Mouse (Mus musculus) large intestine, adult 2 months (tissue): ENCODE data around the gene Wdr13. TPM values are rescaled to one million over a fixed set of nuclear protein-coding genes. Genes with fewer than 3 reads are reported as not detected.
A peak's percentile ranks its signal among the peaks of the same experiment; 100 is the strongest.

Experiments
- DNase-seq: peaks from one replicate; pipeline ENCODE4 v3.0.0-alpha.2; 2012; ENCODE audit warnings: low read depth, low spot score
- WGBS: fragments of 180-500 bp; shearing (Covaris S2); methylation state at CpG from one replicate; pipeline ENCODE4 v1.1.7; 2018; 5-methylcytosine and 5-hydroxymethylcytosine counted together
- polyA plus RNA-seq: library from polyadenylated mRNA; depleted of rRNA; stranded (reverse); fragments of >200 nt; gene quantifications from 2 replicates; pipeline ENCODE4 v1.2.3, GENCODE M21; 2012; rRNA removed

Wdr13 gene
- polyA plus RNA-seq: 38.4 and 74.3 TPM in 2 replicates

DNA sequence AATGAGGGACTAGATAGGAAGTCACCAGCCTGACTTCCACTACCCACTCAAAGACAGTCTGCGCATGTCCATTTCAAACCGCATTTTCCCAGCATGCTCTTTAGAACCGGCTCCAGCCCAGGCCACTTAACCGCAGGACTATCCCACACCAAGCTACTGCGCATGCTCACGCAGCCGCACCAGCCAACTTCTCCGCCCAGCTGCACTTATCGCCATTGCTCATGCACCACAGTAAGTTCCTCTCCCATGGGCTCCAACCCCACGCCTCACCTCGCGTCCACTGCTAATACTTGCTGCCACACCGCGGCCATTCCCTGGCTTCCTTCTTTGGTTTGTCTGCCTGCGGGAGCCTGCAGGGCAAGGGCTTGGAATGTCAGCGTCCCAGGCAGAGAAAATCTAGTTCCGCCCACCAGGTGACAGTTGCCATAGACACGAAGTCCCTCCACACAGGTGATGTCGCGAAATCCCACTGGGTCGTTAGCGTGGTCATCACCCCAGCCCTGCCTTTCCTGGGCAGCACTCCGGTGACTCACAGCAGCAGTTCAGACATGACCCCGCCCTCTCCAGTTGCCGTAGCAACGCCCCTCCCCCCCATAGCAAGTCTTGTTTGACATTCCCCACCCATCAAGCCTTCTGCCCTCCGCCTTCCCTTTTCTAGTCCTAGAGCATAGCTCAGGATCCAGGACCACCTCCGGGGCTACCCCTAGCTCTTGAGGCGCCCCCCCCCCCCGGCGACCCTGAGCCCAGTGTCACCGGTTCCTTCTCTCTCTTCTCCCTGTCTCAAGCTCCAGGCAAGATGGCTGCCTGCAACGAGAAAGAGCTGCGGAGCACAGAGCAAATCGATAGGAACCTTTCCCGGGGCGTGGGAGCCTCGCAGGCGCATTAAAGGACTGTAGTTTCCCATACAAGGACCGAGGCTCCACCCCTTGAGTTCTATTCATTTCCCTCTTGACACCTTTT lies at the start of gene Wdr13:
Gene Wdr13 (minus strand): TSS at position 876 of the 960 bp plus-strand sequence.
- WGBS: 24% methylated on average over 38 of the region's 40 CpGs
- peak; percentile 53 for DNase-seq

DNA sequence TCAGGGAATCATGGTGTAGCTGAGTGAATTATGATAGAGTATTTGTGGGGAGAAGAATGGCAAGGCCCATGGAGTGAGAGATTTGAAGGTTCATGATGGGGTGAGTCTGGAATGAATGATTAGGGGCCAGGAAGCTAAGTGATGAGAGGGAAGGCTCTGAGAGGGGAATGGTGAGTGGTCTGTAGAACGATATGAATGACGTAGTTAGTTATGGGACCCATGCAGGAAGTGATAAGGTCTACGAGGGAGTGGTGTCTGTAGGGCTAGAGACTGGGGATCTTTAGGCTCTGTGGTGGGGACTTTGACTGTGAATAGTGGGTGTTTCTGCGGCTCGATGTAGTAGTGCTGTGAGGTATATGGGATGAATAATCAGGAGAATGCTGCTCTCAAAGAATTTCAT lies 47.0 kb upstream of the Wdr13 start:
- DNase-seq: no peak
- WGBS: 85% methylated on average over 5 of the region's 5 CpGs

DNA sequence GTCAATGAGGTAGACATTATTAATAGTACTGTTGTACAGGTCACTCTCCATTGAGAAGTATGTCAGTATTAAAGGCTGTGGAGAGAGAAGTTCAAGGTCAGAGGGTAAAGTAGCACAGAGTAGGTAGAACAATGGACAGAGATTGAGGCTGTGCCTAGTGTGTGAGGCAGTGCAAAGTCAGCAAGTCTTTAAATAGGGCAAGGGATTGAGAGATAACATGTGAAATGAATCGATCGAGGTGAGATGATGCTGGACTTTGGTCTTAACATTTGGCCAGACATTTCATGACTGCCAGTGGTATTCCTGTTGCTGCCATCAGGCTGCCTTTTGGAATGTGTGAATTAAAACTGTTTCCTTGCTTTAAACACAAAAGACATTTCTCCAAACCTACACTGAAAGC lies 46.2 kb upstream of the Wdr13 start:
- DNase-seq: no peak
- 91% methylated on average over 2 of the region's 2 CpGs for WGBS

DNA sequence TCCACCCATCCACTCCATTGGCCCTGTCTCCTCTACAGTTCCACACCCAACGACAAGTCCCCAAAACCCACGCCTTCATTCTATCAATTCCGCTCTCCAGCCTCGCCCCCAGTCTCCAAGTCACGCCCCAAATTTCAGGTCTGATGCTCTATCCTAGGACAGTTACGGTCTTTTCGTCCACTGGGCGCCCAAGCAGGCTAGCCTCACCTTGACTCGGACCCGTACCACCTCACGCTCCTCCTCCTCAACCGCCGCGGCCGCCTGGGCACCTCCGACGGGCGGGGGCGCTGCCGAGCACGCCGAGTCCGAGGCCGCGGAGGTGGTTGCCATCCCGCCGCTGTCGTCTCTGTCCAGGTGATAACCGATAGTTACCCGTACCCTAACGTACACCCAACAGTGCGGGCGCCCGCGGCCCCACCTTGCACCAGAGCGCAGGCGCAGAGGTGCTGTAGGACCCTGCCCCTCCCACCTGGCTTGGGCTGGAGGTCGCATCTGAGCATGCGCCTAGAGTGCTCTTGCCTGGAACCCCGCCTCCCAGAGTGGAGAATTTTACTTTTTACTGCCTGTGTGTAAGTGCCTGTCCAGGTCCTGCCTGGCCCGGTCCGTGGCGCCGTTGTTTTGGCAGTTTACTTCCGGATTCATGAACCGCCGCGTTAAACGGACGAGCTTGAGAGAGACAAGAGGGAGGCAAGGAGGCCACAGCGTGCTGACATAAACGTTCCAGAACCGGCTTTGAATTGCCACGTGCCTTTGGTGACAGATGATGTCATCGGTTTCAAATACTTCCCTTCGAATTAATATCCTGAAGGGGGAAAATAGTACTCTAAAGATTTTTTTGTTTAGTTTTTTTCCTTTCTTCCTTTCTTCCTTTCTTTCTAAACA lies 43.1 kb upstream of the Wdr13 start, which contains the start of gene Tbc1d25:
Gene Tbc1d25 (minus strand): TSS at position 678 of the 882 bp plus-strand sequence.
- 16% methylated on average over 56 of the region's 56 CpGs for WGBS
- DNase-seq: peak; percentile 60

DNA sequence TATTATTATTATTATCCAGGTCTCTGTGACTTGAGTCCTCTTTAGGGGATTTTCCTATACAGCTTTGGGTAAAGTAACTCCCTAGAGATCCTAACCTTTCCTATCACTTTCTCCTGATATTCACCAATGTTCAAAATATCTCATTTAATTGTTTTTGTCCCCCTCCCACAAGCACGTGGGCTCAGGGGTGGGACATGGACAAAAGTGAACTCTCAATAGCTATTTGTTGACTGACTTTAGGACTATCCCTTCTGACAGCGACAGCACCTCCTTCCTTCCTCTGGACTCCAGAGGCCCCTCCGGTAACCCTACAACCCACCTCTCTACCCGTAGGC lies 42.4 kb upstream of the Wdr13 start:
- WGBS: 14% methylated on average over 4 of the region's 4 CpGs
- DNase-seq: no peak

DNA sequence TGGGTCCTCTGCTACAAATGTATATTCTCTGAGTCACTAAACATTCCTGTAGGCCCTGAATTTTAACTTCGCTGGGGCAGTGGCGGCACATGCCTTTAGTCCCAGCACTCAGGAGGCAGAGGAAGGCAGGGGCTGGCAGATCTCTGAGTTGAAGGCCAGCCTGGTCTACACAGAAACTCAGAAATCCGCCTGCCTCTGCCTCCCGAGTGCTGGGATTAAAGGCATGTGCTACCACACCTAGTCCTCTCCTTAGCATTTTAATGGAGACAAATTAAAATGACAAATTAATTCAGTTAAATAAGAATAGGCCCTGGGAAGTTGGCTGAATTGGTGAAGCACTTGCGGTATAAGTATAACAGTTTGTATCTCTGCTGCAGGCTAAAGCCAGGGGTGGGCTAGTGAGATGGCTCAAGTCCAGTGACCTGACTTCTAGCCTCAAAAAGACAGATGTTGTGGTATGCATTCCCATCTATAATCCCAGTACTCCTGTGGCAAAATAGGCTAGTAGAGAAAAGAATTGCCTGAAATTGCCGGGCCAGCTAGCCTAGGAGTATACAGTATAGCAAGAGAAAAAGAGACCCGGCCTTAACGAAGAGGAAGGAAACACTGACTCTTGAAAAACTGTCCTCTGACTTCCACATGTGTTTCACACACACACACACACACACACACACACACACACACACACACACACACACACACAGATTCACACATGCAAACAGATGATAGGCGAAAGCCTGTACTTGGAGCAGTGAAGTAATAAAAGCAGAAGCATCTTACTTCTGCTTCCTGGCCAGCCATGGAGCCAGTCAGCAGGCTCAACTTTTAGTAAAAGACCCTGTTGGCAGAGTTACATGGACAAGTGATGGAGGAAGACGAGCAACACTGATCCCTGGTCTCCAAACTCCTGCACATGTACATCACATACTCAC lies 35.3 kb upstream of the Wdr13 start:
- DNase-seq: no peak
- 92% methylated on average over 10 of the region's 10 CpGs for WGBS

DNA sequence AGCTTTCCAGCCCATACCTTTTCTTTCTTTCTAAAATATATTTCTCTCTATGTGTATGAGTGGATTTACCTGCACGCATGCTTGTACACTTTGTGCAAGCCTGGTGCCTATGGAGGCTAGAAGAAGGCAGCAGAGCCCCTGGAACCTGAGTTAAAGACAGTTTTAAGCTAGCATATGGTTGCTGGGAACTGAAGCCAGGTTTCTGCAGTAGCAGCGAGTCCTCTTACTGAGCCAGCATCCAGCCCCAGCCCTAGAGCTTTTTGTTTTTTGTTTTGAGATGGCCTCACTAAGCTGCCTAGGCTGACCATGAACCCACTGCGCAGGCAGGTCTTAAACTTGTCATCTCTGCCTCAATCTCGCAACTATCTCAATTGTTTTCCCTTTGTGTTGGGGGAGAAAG lies 31.8 kb upstream of the Wdr13 start:
- DNase-seq: no peak
- WGBS: 89% methylated on average over 4 of the region's 4 CpGs

DNA sequence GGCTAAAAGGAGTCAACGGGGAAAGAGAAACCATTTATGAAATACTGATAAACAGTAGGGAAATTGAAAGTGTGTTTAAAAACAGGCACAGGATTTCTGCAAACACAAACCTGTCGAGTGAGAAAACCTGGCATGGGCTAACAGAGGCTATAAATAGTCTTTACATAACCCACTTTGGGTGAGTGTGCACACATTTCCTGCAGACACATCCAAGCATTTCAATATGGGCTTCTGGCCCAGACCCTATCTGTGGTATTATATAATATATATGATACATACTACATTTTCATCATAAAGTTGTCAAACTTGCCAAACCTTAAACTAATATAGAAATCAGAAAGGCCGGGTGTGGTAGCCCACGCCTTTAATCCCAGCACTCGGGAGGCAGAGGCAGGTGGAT lies 30.4 kb upstream of the Wdr13 start:
- no peak for DNase-seq
- 33% methylated on average over 5 of the region's 5 CpGs for WGBS

DNA sequence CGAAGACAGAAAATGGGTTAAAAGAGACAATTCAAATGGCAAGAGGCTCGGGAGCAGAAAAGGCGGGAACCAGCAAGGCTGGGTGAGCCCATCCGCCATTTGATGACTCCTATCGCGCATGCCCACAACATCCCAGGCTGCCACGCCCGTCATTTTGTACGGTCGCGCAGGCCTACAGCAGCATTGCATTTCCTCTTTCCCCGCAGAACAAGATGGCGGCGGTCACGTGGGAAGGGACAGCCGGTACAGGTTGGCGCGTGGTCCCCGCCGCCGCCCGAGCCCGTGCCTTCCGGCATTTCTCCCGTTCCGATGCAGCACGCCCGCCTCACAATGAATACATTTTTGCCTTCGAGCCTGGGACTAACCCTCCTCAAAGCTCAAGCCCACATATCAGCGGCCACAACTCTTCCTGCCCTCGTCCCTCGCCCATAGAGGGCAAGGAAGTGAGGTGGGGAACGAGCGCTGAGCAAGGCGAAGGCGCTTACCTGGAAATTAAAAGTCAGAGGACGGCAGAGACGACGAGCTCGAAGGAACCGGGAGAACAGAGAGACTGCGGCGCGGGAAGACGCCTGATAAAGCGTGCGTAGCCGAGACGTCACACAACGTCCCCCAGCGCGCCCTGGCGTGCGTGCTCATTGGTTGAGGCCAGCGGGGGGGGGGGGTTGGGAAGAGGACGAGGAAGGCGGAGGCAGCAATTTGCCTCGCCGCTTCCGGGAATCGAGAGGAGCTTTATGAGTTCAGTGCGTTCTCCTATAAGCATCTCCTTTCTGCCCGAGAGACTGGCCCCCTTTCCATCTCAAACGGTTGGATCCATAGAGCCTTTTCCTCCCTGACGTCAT lies 12.7 kb upstream of the Wdr13 start, which contains the start of gene Rbm3:
Gene Rbm3 (minus strand): TSS at position 728 of the 839 bp plus-strand sequence.
- 18% methylated on average over 55 of the region's 65 CpGs for WGBS
- DNase-seq: no peak

DNA sequence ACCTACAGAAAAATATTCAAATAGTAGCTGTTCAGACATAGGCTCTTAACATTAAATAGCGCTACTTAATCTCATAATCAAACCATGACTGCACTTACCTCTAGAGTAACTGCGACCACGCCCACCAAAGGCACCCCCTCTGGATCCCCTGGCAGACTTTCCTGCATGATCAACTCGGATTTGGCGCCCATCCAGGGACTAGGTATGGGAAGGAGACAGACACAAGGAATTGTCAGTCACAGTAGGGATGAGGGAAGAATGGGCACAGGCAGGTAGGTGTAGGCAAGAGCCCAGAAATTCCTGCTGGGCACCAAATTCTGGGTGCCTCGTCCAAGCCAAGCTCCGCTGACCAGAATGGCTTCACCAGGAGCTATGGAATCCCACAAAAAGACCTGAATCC lies 11.1 kb upstream of the Wdr13 start:
- DNase-seq: no peak
- 55% methylated on average over 7 of the region's 7 CpGs for WGBS

DNA sequence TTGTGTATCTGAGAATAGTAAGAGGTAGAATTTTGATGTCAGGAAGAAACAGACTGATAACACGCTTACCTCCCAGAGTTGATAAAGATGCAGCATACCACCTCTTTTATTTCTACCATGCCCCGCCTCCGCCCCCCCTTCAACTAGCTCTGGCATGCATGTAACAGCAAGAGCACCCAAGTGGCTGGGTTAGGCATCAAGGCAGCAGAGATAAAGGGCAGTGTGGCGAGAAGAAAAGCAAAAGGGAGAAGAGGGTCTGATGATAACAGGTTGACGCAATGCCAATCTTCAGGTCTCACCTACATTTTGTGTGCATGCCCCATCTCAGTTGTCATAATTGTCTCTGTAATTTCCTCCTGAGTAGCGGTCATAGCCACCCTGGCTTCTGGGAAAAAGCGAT lies 10.3 kb upstream of the Wdr13 start:
- DNase-seq: no peak

DNA sequence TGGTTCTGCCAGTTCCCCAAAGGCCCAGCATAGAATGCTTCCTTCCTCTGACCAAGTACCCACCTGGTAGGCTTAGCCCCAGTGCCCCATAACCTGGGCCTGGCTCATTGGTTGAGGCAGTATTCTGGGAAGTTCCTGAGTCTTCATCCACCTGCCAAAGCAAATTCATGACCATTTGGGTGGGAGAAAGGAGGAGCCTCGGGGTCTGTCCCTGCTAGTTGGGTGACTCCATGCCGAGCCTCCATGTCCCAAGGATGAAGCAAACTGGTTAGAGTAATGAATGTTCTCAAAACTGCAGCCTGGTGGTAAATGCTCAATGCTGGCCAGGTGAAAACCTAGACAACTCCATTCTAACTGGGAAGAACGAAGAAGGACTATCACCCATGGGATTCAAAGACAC lies 8.4 kb upstream of the Wdr13 start:
- DNase-seq: no peak
- WGBS: 66% methylated on average over 3 of the region's 3 CpGs

More for the DNA sequence above, 10.3 kb upstream of the Wdr13 start:
- 86% methylated on average over 7 of the region's 7 CpGs for WGBS

DNA sequence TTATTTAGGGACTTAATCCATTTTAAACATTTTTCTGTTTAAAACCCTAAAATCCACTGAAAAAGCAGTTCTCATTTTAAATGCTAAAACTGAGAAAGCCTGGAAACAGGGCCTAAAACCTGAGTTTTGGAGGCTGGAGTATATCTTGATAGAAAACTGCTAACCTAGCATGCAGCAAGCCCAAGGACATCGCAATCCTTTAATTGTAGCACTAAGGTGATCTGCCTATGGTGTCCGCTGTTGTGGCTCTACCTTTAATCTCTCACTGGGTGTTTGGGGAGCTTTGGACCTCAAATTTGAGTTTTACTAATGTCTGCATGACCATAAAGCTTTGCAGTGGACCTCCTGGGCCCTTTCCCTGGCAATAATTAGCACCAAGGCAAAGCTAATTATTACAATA lies 7.8 kb upstream of the Wdr13 start:
- 96% methylated on average over 2 of the region's 2 CpGs for WGBS
- no peak for DNase-seq

DNA sequence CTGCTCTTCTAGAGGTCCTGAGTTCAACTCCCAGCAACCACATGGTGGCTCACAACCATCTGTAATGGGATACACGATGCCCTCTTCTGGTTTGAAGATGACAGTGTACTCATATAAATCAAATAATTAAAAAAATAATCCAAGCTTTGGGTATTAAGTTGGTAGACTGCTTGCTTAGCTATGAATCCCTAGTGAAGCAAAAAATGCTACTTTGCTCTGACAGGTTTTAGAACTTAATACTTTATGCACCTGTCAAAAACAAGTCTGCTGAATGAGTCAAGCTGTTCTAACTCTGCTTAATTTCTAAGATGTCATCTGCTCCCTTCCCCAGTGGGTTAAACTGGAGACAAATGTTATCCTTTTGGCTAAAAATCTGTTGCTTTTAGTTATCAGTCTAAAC lies 6.8 kb upstream of the Wdr13 start:
- no peak for DNase-seq
- 15% methylated on average over 1 of the region's 1 CpGs for WGBS

DNA sequence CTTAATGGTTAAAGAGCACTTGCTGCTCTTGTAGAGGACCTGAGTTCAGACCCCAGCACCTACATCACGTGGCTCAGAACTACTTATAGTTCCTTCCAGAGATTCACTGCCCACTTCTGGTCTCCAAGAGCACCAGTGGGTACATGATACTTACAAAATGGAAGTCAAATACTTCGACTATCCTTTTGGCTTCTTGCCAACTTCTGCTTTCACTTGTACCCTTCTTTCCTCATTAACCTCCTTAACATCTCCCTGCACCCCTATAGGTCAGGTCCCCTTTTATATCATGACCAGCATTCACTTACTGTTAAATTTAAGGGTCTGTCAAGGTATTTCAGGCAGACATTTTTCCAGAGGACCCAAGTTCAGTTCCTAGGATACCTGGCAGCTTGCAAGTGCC lies 3.2 kb upstream of the Wdr13 start:
- WGBS: 35% methylated on average over 2 of the region's 2 CpGs
- no peak for DNase-seq

DNA sequence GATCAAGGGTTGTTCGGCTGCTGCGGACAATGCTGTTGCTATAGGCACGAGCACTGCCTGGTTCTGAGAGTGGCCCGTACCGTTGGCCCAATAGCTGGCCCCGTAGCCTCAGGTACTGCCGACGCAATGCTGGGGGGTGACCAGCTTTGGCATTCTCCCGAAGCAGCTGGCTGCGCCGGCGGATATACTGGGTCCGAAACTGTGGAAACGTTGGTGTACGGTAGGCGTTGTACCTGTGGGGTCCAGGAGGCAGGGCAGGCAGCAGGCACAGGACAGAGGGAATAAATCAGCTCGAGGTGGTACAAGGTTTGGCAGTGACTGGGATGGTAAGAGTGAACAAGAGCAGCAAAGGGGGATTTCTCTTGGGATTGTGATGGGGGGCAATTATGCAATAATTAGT lies 1.3 kb downstream of the Wdr13 start:
- no peak for DNase-seq
- WGBS: 88% methylated on average over 17 of the region's 17 CpGs

DNA sequence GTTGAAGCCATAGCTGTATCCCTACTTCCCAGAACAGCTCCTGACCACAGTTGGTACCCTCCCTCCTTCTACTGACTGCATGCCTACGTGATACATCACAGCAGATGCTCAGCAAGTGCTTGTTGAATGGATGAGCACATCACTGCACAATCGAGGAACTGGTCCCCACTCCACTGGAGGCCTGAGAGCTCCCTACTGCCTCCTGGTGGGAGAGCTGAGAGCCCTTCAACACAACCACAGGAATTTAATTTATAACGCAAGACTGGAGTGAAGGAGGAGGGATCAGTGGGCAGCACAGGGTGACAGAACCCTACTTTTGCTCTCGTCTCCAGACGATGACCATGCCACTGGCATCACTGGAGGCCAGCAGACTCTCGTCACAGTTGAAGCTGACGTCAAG lies 7.5 kb downstream of the Wdr13 start:
- no peak for DNase-seq
- 72% methylated on average over 7 of the region's 7 CpGs for WGBS

DNA sequence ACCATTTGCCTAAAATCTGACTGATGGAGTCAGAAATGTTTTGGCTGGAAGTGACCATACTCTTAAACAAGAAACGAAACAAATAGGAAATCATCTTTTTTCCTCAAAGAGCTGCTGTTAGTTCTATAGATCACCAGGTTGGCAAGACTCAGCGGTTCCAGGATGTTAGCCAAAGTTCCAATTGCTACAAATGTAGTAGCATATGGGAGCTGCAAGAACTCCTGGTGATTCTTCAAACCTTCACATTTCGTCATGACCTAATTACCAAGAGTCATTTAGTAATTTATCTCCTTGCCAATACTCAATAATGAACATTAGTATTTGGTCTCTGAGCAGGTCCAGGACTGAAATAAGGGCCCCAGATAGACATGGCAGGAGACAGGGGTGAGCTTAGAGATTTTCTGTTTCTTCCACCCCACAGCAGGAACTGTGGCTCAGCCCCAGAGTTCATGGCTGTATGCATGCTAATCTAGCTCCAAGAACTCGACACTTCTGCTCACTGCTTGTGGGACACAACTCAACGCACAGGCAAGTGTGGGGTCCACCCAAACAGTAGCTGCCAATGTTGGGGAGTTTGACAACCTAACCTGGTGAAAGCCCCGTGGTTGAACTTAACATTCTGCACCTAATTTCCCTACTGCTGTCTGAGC lies 8.7 kb downstream of the Wdr13 start:
- DNase-seq: no peak
- WGBS: 79% methylated on average over 6 of the region's 6 CpGs
